Mouse (Mus musculus) gastrocnemius, adult 18-20 months (tissue): ENCODE measurements around the gene Smco4. TPM values are rescaled to one million over a fixed set of nuclear protein-coding genes. Genes with fewer than 3 reads are reported as not detected.
"Not testable (repeated sequence)": the region's sequence is repeated elsewhere in the genome, so short reads cannot be mapped to it uniquely, and the experiment has no call there.

Experiments used
- DNase-seq: peaks from one replicate; pipeline ENCODE4 v3.0.0; 2021; ENCODE audit warnings: low spot score
- long read RNA-seq, 2 experiments: library from polyadenylated mRNA; stranded (forward); transcript quantifications; one replicate each; pipeline ENCODE4 v2.0.0; 2021
- total RNA-seq, 2 experiments: library from RNA; stranded (reverse); gene quantifications; 2 replicates each; pipeline ENCODE4 v1.2.3; 2021

The Smco4 gene
- 1 to 10 TPM; 9.3 to 9.5 TPM for total RNA-seq
- long read RNA-seq, experiment 1, result 0 reads
- long read RNA-seq, experiment 2, result 0 reads

DNA sequence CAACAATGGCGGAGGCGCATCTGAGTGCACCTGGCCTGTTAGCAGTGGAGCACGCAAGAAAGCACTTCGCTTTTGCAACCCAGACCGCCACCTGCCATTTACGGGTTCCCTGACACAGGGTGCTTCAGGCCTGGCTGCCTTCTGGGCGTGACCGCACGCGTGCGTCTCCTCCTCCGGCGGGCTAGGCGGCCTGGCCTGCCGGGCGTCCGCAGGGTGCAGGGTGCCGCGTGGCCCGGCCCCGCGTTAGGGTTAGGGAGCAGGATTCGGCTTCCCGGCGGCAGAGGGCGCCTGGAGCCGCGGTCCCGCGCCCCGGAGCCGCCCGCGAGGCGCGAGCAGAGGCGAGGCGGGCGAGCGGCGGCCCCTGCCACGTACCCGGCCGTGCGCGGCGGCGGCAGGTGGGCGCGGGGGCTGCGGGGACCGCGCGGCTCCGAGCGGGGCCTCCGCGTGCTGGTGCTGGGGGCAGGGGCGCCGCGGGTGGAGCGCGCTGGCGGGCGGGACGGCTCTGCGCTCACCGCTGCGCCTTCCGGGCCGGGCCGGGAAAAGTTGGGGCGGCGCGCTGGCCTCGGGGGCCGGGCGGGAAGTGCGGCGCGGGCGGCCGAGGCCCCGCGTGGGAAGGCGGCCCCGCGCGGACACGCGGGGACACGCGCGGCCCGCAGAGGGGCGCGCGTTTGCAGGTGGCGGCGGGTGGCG, at the start of gene Smco4:
Gene Smco4 (plus strand): TSS at position 198 of the 690 bp plus-strand sequence.
- DNase-seq, result peak; percentile 62

DNA sequence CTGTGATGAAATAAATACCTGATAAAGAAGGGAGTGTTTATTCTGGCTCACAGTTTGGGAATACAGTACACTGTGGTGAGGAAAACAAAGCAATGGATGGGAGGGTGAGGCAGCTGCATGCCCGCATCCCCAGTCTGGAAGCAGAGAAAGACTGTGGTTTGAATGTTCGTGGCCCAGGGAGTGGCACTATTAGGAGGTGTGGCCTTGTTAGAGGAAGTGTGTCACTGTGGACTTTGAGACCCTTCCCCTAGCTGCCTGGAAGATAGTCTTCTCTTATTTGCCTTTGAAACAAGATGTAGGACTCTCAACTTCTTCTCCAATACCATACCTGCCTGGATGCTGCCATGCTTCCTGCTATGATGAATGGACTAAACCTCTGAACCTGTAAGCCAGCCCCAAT, 45.8 kb upstream of the Smco4 start:
- DNase-seq, result no peak

DNA sequence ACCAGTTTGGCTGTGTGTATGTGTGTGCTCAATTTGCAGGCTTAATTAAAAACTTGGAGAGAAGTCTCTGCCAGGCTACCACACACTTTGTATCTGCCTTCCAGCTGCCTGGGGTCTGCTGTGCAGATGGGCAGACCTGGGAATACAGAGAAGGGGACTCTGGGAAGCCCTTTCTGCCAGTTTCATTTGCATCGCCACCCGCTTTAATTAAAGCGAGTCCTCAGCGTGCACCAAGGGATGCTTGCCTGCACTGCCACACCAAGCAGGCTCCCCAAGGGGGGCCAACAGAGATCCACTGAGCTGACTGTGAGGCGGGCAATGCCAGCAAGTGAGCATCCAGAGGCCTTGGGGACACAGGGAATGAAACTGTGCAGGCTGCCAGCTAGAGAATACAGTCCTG, 42.3 kb upstream of the Smco4 start:
- DNase-seq, result no peak

DNA sequence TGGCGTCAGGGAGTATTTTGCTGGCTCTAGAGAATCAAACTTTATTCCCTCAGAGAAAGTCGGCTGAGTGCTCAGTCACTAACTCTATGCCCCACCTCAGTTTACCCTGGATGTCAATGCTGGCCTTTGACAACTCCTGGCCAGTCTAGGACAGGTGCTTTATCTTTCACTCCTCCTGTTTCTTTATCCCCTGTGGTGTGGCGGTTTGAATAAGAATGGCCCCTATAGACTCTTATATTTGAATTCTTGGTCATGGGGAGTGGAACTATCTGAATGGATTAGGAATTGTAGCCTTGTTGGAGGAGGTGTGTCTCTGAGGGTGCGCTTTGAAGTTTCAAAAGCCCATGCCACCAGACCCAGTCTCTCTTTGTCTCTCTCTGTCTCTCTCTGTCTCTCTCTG, 21.0 kb upstream of the Smco4 start:
- no peak for DNase-seq

DNA sequence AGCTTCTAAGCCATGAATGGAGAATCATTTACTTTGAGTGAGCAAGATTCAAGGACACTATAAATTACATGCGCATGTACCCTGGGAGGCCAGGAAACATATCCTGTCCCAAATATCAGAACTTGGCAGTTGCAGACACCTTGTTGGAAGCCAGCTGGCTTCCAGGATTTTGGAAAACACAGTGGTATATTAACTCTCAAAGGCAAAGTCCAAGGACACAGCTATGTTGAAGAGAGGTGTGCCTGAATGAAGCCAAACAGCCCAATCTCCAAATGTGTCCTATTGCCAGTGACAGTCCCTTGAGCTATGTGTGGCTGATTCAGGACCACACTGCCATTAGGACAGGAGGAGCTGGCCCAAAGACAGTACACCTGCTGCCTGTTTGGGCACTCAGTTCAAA, 20.0 kb upstream of the Smco4 start:
- DNase-seq, result no peak

DNA sequence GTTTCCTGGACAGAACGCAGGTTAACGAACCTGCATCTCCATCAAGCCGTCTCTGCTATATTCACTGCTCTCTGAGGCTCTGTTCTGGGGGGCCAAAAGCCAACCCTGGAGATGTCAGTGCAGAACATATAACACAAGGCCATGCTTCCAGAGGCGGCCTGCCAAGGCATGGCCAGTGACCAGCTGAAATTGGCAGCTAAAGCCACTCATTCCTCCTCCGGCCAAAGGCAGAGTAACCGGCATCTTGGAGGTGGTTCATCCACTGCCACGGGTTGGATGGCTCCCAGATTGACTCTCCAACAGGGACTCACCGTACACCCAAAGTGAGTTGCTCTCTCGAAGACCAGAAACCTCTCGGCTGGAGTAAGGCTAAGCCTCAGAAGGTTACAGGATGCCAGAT, 15.7 kb upstream of the Smco4 start:
- DNase-seq, result no peak

DNA sequence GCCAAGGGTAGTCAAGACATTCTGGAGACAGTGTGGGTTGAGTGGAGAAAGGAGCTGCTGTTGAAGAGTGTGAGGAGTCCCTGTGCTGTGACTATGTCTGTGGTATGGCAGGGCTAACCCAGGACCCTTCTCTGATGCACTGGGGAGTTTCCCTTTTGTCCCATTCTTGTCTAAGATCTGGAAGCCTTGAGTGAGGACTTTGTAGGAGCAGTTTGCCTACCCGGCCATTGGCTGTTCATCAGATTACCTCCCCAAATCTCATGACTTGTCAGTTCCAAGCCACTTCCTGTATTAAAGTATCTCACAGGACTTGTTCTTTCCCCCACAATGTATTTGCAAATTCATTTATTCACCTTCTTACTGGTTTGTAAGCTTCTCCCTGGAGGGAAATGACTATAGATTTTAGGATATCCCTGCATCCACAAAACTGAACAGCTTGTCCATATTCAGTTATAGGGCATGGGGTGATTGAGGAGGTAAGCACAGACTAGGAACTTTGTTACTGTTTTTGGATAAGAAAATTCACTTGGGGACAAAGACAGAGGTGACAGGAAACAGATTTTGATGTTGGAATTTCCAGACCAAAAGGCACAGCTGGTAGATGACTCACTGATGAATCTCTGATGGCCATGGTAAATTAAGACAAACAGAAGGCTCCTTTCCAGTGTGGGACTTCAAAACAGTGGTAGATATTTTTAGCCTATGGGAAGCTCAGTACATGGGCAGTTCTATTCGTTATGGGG, 5.4 kb upstream of the Smco4 start:
- DNase-seq, result no peak

DNA sequence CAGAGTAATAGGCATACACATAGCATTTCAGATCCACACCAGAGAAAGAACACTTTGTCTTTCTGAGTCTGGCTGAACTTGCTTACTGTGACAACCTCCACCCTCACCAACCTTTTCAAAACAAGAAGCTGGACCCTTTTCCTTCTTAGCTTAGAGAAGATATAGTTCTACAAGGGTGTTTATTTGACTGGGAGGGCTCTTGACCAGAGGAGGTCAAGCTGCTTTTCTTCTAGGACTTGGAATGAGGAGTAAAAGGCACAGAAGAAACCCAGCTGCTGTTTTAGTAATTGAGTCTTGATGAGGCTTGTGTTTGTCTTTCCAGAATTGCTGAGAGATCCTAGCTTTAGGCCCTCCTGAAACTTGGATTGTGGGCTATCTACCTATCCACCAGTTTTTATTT, 3.9 kb upstream of the Smco4 start:
- no peak for DNase-seq

DNA sequence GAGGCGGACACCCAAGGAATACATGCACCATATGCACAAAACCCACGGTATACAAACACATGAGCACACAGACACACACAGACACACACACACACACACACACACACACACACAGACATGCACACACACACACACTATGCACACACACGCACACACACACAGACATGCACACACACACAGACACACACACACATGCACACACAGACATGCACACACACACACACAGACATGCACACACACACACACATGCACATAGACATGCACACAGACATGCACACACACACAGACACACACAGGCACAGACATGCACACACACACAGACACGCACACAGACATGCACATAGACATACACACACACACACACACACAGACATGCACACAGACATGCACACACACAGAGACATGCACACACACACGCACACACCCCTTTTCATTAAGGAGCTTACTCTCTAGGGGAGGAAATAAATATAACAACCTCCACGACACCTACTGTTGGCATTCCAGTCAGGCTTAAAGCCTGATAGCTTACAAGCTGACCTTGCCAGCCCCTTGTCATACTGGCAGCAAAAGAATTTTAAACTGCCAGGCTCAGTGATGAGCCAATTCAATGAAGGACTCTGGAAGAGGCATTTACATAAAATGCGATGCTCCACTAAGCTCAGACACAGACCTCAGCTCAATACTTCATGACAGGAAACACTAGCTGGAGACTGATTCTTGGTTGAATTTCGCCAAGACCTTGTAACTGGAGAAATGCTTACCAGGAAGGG, 2.7 kb upstream of the Smco4 start:
- no peak for DNase-seq

DNA sequence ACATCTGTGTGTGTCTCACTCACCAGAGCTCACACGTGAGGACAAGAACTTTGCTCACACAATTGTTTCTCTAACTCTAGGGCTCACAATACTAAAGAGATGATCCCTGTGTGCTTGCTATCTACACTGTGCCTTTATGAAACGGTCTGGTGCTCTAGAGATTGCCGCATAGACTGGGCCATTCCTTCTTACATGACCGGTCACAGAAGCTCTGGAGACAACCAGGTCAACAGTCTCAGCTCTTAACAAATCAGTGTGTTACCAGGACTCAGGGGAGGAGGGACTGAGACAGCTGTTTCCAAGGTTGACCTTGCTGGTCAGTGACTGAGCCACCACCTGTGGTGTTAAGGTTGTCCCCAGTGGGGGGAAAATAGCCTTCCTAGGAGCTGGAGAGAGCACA, 1.5 kb upstream of the Smco4 start:
- DNase-seq, result no peak

DNA sequence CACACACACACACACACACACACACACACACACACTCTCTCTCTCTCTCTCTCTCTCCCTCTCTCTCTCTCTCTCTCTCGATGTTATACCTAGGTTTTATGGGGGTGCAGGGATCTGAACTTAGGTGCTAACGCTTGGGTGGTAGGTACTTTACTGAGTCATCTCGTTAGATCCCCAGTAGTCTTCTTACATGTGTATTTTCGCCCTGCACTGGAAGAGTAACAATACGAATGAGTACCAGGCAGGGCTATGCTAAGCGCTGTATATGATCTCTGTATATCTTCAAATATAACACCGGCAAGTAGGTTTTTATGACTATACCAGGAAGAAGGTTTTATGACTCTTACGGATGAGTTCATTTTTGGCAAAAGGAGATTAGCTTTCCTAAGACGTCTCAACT, 831 bp upstream of the Smco4 start:
- no peak for DNase-seq

DNA sequence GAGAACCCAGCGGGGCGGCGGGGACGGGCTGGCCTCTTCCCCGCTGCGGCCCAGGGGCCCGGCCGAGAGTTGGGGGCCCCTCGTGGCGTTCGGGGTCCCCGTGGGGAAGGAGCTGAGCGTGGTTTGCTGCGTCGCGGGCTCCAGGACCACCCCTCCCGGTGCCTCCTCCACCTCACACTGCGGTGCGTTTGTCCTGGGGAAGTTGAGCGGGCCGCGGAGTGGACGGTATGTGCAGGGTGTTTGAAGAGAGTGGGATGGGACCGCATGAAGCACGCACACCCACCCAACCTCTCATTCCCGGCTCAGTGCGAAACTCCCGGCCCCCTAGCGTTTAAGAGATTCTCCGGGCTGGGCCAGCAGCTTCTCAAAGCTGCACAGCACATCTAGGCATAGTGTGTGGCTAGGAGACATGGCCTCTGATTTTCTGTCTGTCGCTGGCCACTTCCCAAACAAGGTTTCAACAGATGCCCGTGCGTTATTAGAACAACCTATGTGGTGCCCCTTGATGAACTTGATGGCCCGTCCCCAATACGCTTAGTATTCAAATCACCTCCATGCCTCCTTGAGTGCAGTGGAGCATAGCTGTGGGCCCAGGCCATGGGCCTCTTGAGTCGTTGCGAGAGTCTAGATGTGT, 810 bp downstream of the Smco4 start:
- DNase-seq, result peak; percentile 49

DNA sequence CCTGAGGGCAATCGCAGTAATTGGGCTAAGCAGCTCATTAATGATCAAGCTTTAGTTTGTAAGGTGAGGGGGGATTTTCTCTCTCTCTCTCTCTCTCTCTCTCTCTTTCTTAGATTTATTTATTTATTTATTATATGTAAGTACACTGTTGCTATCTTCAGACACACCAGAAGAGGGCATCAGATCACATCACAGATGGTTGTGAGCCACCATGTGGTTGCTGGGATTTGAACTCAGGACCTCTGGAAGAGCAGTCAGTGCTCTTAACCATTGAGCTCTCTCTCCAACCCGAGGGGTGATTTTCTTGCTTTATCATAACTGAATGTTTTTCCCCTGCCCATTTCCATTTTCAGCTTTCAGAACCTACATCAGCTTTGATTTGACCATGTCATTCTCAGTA, 2.0 kb downstream of the Smco4 start:
- not testable (repeated sequence) for DNase-seq

DNA sequence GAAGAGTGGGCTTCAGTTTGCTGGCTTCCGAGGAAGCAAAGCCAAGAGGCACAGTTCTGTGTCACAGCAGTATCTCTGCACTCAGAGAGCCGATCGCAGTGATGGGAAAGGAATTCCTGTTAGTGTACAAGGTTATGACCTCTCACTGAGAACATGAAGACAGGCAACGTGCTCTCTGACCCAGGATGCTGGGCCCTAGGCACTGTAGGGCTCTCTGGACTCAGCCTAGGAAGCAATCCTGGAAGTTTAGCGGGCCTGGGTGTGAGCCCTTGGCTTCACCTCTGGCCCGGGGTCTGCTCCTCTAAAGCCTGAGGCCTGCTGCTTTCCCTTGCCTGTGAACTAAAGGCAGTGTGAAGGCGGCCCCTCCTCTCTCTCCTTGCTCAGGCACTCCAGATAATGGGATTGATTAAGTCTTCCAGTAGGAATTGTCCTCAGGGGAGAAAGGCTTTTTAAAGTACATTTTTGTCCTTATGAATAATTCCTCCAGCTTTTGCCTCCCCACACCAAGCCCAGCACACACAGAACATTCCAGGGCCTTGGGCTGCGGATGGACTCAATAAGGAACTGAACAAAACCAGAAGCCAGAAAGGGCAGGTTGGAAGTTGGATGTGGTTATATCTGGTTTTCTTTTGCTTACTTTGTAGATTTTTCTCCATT, 2.8 kb downstream of the Smco4 start:
- DNase-seq, result no peak

DNA sequence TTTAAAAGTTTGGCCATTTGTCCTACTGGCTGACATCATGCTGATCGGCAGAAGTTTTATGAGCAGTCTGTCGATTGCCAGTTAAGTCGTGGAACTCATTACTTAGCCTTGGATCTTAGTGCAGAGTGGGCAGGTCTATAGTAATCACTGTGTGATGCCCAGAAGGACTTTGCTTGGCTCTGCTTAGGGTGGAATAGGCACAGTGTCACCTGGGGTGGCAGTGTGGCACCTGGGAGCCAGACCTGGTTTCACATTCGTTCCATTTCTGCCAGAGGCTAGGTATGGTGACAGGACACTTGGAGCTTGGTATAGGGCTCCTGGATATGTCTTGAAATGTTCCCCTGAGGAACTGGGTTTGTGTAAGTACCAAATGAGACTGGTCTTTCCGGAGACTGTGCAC, 6.8 kb downstream of the Smco4 start:
- no peak for DNase-seq

DNA sequence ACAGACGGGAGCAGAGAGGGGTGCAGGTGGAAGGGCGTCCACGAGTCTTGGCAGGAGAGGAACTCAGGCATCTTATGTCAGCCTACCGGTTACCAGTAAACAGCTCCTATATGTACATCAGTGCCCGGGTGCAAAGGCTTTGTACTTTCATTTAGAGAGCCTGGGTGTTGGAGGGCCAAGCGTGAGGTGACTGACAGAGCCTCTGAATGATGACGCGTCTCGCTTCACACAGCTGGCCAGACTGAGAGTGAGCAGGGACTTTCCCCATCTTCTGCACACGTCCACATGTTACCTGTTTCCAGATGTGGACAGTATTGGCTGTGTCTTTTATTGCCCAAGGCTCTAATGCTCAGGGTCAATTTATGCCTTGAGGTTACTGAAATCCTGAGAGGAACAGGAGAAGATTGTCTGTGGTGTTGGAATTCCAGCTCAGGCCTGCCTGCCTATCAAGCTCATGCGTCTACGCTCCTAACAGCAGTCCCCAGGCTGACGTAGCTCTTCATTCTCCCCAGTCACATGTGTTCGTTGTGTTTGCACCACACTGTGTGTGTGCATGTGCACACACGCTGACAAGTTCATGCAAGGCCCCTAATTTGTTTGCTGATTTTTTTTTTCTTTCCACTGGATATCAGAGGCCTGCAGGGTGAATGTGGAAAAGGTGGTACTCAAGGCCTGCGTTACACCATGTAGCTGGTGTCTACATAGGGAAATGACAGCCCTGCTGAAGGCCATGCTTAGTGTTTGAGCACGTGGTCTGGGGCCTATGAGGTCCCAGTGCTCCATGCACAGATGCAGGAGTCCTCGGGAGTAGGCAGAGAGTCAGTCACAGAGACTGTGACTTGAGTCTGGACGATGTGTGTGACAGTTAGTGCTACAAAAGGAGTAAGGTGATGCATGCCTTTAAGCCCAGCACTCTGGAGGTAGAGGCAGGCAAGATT, 8.4 kb downstream of the Smco4 start:
- no peak for DNase-seq

DNA sequence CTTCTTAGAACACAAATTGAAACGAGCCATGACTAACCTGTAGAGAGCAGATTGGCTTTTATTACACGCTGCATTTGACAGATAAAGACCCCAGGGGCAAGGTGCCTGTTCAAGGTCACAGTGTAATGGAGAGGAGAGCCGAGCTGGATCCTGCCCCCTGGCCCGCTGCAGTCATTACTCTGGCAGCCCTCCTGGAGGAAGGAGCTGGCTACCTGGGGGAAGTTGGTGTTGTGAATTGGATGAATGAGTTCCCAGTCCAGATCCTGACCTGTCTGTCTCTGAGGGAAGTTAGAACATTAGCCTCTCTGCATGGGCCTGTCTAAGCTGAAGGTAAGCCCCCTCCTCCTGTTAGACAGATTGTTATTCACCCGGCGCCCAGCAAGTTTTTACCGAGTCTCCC, 9.2 kb downstream of the Smco4 start:
- no peak for DNase-seq

DNA sequence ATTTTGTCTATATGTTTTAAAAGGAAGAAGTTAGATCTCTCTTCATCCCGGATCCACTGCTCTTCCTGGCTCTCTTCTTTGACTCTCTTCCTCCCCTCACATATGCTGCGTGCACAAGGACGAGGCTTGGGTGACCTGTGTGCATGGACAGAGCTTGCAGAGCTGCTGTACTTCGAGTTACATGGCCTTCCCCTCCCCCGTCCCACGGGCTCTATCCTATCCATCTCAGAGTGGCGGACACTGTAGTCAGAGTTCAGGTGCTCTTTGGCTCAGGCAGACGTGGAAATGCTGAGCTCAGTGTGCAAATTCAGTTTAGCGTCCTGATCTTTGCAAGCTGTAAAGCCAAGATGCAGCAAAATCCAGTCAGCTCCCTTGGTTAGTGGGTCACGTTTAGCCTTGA, 10.1 kb downstream of the Smco4 start:
- DNase-seq, result no peak

DNA sequence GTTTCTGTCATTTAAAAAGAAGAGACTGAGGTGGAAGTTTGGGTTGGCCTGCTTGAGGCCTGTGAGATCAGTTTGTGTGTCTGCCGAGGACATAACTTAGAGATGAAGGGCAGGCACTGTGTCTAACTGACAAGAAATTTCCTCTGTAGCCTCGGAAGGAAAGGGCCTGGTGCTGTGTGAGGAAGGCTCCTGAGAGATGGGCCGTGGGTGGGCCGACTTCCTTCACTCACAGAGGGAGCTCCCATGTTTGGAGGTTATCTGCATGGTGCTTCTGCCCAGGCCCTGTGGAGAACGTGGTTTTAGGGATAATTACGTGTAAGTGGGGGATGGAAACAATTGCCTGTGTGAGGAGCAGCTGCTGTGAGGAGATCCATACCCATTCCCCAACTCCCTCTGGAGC, 10.6 kb downstream of the Smco4 start:
- no peak for DNase-seq

DNA sequence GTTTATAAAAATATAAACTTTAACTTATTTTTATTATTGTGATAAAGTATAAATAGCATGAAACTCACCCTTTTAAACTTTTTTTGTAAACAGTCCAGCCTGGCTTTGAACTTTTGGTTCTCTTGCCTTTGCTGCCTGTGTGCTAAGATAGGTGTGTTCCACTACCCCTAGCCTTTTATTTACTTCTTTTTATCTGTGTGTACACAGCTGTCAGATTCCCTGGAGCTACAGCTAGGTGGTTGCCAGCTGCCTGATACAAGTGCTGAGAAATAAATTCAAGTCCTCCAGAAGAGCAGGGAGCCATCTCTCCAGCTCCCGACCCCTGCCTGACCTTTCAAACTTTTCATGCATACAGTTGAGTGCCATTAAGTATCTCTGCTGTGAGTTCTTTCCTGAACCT, 12.1 kb downstream of the Smco4 start:
- no peak for DNase-seq
